Mouse (Mus musculus): ENCODE results near the gene Zfp239. TPM values are rescaled to one million over a fixed set of nuclear protein-coding genes. Genes with fewer than 3 reads are reported as not detected.

Zfp239 gene
- total RNA-seq, 2 experiments from 2014 or later: 2.4 to 7.3 TPM

Other genes starting within 250 kb of the Zfp239 start
- 42.5 and 68.1 TPM in 2 replicates for gene Zfp637, start 20.9 kb upstream of the Zfp239 start, total RNA-seq (2014; fragmentation: Nextera tagmentation)
- 36.5 and 38.9 TPM in 2 replicates for gene Zfp637, start 20.9 kb upstream of the Zfp239 start, total RNA-seq (2017)
- gene Hnrnpf, start 38.2 kb downstream of the Zfp239 start, total RNA-seq (2014; fragmentation: Nextera tagmentation): 700 and 784 TPM in 2 replicates
- gene Hnrnpf, start 38.2 kb downstream of the Zfp239 start, total RNA-seq (2017): 1,626 and 1,721 TPM in 2 replicates
- gene Fxyd4, start 75.6 kb downstream of the Zfp239 start, total RNA-seq (2014; fragmentation: Nextera tagmentation): not detected in 2 replicates
- not detected in 2 replicates for gene Fxyd4, start 75.6 kb downstream of the Zfp239 start, total RNA-seq (2017)
- 0.15 TPM in 1 of 2 replicates, not detected in the other for gene Rasgef1a, start 149.3 kb downstream of the Zfp239 start, total RNA-seq (2014; fragmentation: Nextera tagmentation)
- not detected in 2 replicates for gene Rasgef1a, start 149.3 kb downstream of the Zfp239 start, total RNA-seq (2017)